Mouse (Mus musculus) liver, embryonic 14.5 days (tissue): Measurements from ENCODE around the gene Polg2. TPM values are rescaled to one million over a fixed set of nuclear protein-coding genes. Genes with fewer than 3 reads are reported as not detected.

Experiments
- ATAC-seq: fragments of 200-750 bp; cut with Nextera tagmentation; 2 replicates; pipeline ENCODE4 v1.8.0; 2017; ENCODE audit warnings: moderate number of reproducible peaks, mild to moderate bottlenecking, moderate library complexity; ENCODE audit not compliant: insufficient read depth
- DNase-seq, 3 experiments: peaks; one replicate each; pipeline ENCODE4 v3.0.0-alpha.2; 2012 to 2013; ENCODE audit warnings: low read depth in 3 of 3, low spot score in 3 of 3
- H3K27ac ChIP-seq: fragments of 300-500 bp; sonication (generic); 2 replicates; pipeline ENCODE4 v1.5.1; 2014; ENCODE audit warnings: moderate library complexity, mild to moderate bottlenecking, control low read depth, inconsistent platforms
- H3K27me3 ChIP-seq: fragments of 300-500 bp; sonication (generic); 2 replicates; pipeline ENCODE4 v1.6.1; 2014; ENCODE audit warnings: mild to moderate bottlenecking, low read length, moderate library complexity; ENCODE audit not compliant: control insufficient read depth, insufficient read depth
- H3K36me3 ChIP-seq: fragments of 300-500 bp; sonication (generic); replicated peaks from 2 replicates; pipeline ENCODE4 v1.6.1; 2014; ENCODE audit warnings: low read depth; ENCODE audit not compliant: control insufficient read depth, insufficient read depth
- H3K4me1 ChIP-seq, 2 experiments: fragments of 200-500 bp in 1 of 2; fragments of 300-500 bp in 1 of 2; sonication (generic) in 1 of 2; replicated peaks; 2 replicates each; pipeline ENCODE4 v1.6.1; 2012 to 2014; ENCODE audit warnings: antibody characterized with exemption in 1 of 2, inconsistent platforms in 1 of 2, low read length in 1 of 2; ENCODE audit not compliant: control insufficient read depth in 2 of 2, insufficient read depth in 2 of 2
- H3K4me2 ChIP-seq: fragments of 300-500 bp; sonication (generic); 2 replicates; pipeline ENCODE4 v1.6.1; 2014; ENCODE audit warnings: low read depth, mild to moderate bottlenecking, control low read depth, moderate library complexity
- H3K4me3 ChIP-seq, 2 experiments: fragments of 200-500 bp in 1 of 2; fragments of 300-500 bp in 1 of 2; sonication (generic) in 1 of 2; 2 replicates each; pipeline ENCODE4 v1.5.1; 2012 to 2014; ENCODE audit warnings: low read depth in 2 of 2, low read length in 2 of 2, mild to moderate bottlenecking in 2 of 2, control low read depth in 1 of 2, inconsistent platforms in 1 of 2, moderate library complexity in 1 of 2; ENCODE audit not compliant: insufficient read depth in 1 of 2
- H3K9ac ChIP-seq: fragments of 300-500 bp; sonication (generic); replicated peaks from 2 replicates; pipeline ENCODE4 v1.6.1; 2014; ENCODE audit warnings: mild to moderate bottlenecking, control low read depth, moderate library complexity
- H3K9me3 ChIP-seq: fragments of 300-500 bp; sonication (generic); 2 replicates; pipeline ENCODE4 v1.6.1; 2016; ENCODE audit warnings: low read length, mixed read lengths; ENCODE audit not compliant: control insufficient read depth
- CTCF ChIP-seq: IDR thresholded peaks from 2 replicates; pipeline ENCODE4 v1.5.1; 2016; ENCODE audit warnings: antibody characterized with exemption, low read depth, control low read depth
- EP300 ChIP-seq: IDR thresholded peaks from 2 replicates; pipeline ENCODE4 v1.6.1; 2016; ENCODE audit warnings: antibody characterized with exemption, low read depth
- WGBS: fragments of 180-500 bp; shearing (Covaris S2); extraction: QIAGEN DNeasy Blood & Tissue Kit; methylation state at CpG from one replicate; pipeline ENCODE4 v1.1.7; 2014; ENCODE audit not compliant: insufficient replicate concordance; 5-methylcytosine and 5-hydroxymethylcytosine counted together
- microRNA-seq: library from miRNA; unstranded; fragments of <30 nt; microRNA quantifications from one replicate; pipeline ENCODE4, GENCODE M21; 2016
- polyA plus RNA-seq, 2 experiments: library from polyadenylated mRNA; depleted of rRNA in 1 of 2; stranded (reverse) in 1 of 2; unstranded in 1 of 2; fragments of >200 nt; fragmentation: Nextera tagmentation in 1 of 2; extraction: Ambion mirVana in 1 of 2; gene quantifications; 2 replicates each; pipeline versions ENCODE4 v1.2.1 to v1.2.3; 2012 to 2014

Polg2 gene
- polyA plus RNA-seq, 2 experiments: 3.8 to 4.4 TPM

- Histone ChIP-seq H3K4me1 (peaks cover 10 to 13% of the 10 kb centered on the region in 2 experiments), H3K36me3 (no peaks in the 10 kb centered on the region), H3K4me3 (no peak overlapping the region), H3K9ac (no peak overlapping the region), H3K9me3 (no peaks in the 10 kb centered on the region), H3K27me3 (no peaks in the 10 kb centered on the region), H3K27ac (no peak overlapping the region; the same call in 1 of the 2 replicates), H3K4me2 (peak overlapping the region; percentile 23)
- TF ChIP-seq EP300: no peak
- TF ChIP-seq CTCF: no peak
- ATAC-seq (peak; percentile 84), DNase-seq (peak in 1 of 3 experiments; percentile 29)
- WGBS: 14% methylated on average over 7 of the region's 7 CpGs
These were observed 56.4 kb downstream of the Polg2 start for GRCm38 (mm10) chr11:106722831-106723361.

DNA sequence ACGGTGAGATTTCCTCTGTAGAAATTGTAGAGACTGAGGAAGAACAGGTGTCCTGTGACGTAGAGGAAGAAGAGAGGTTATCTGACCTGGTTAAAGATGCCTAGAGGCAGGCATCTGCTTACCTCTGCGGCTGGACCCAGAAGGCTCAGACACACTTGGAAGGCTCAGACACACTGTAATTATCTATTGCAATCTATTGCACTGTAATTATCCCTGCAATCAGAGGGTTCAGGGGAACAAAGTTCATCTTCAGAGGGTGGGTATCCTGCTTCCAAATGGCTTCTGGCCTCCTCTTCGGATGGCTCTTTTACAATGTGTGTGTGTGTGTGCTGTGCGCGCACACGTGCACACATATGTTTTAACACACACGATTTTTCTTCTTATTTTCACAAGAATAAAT, 59.0 kb downstream of the Polg2 start:
- Histone ChIP-seq H3K27ac (no peak overlapping the region), H3K4me1 (peaks cover 10 to 21% of the 10 kb centered on the region in 2 experiments), H3K9me3 (no peaks in the 10 kb centered on the region), H3K27me3 (no peaks in the 10 kb centered on the region), H3K9ac (no peak overlapping the region), H3K4me3 (no peak overlapping the region), H3K36me3 (no peaks in the 10 kb centered on the region), H3K4me2 (no peak overlapping the region)
- DNase-seq: no peak
- no peak for ATAC-seq
- TF ChIP-seq EP300: no peak
- TF ChIP-seq CTCF: no peak
- WGBS: 77% methylated on average over 8 of the region's 8 CpGs

Small RNA genes within 50 kb of the gene (microRNA-seq; reads per million reads assigned to microRNA genes)
- gene Gm25994 (not detected), gene Mir3064 (9.3 reads per million, percentile 18 among the genes with 10 or more reads in this experiment)

Other genes starting within 250 kb of the Polg2 start
- 5.2 and 5.9 TPM in 2 replicates for gene Tex2, start 166.1 kb downstream of the Polg2 start, polyA plus RNA-seq (2012; rRNA removed)
- 7.9 and 9.3 TPM in 2 replicates for gene Tex2, start 166.1 kb downstream of the Polg2 start, polyA plus RNA-seq (2014; fragmentation: Nextera tagmentation; extraction: Ambion mirVana)
- gene Pecam1, start 28.9 kb downstream of the Polg2 start, polyA plus RNA-seq (2012; rRNA removed): 4.6 and 6.3 TPM in 2 replicates
- 5.5 and 6.1 TPM in 2 replicates for gene Pecam1, start 28.9 kb downstream of the Polg2 start, polyA plus RNA-seq (2014; fragmentation: Nextera tagmentation; extraction: Ambion mirVana)
- gene Milr1, start 28.3 kb downstream of the Polg2 start, polyA plus RNA-seq (2012; rRNA removed): 1.00 and 2.2 TPM in 2 replicates
- gene Milr1, start 28.3 kb downstream of the Polg2 start, polyA plus RNA-seq (2014; fragmentation: Nextera tagmentation; extraction: Ambion mirVana): 2.2 and 3.0 TPM in 2 replicates
- gene Ddx5, start 9.6 kb upstream of the Polg2 start, polyA plus RNA-seq (2012; rRNA removed): 87.2 and 138 TPM in 2 replicates
- 122 and 130 TPM in 2 replicates for gene Ddx5, start 9.6 kb upstream of the Polg2 start, polyA plus RNA-seq (2014; fragmentation: Nextera tagmentation; extraction: Ambion mirVana)
- 4.0 and 9.9 TPM in 2 replicates for gene Cep95, start 9.7 kb upstream of the Polg2 start, polyA plus RNA-seq (2012; rRNA removed)
- gene Cep95, start 9.7 kb upstream of the Polg2 start, polyA plus RNA-seq (2014; fragmentation: Nextera tagmentation; extraction: Ambion mirVana): 6.1 and 6.6 TPM in 2 replicates
- 2.6 and 3.2 TPM in 2 replicates for gene Smurf2, start 141.2 kb upstream of the Polg2 start, polyA plus RNA-seq (2012; rRNA removed)
- 3.8 and 4.0 TPM in 2 replicates for gene Smurf2, start 141.2 kb upstream of the Polg2 start, polyA plus RNA-seq (2014; fragmentation: Nextera tagmentation; extraction: Ambion mirVana)
- gene Kpna2, start 220.0 kb upstream of the Polg2 start, polyA plus RNA-seq (2012; rRNA removed): 133 and 158 TPM in 2 replicates
- gene Kpna2, start 220.0 kb upstream of the Polg2 start, polyA plus RNA-seq (2014; fragmentation: Nextera tagmentation; extraction: Ambion mirVana): 277 and 283 TPM in 2 replicates
- 1.8 and 1.9 TPM in 2 replicates for gene 1810010H24Rik, start 246.1 kb upstream of the Polg2 start, polyA plus RNA-seq (2012; rRNA removed)
- gene 1810010H24Rik, start 246.1 kb upstream of the Polg2 start, polyA plus RNA-seq (2014; fragmentation: Nextera tagmentation; extraction: Ambion mirVana): 2.6 and 3.9 TPM in 2 replicates